Mouse (Mus musculus) R1 (cell line): ENCODE measurements around the gene Caly.
A peak's percentile ranks its signal among the peaks of the same experiment; 100 is the strongest.

Experiments
- DNase-seq: peaks from one replicate; pipeline ENCODE4 v3.0.0-alpha.2; 2018; ENCODE audit warnings: low read depth, low spot score

Caly gene

DNA sequence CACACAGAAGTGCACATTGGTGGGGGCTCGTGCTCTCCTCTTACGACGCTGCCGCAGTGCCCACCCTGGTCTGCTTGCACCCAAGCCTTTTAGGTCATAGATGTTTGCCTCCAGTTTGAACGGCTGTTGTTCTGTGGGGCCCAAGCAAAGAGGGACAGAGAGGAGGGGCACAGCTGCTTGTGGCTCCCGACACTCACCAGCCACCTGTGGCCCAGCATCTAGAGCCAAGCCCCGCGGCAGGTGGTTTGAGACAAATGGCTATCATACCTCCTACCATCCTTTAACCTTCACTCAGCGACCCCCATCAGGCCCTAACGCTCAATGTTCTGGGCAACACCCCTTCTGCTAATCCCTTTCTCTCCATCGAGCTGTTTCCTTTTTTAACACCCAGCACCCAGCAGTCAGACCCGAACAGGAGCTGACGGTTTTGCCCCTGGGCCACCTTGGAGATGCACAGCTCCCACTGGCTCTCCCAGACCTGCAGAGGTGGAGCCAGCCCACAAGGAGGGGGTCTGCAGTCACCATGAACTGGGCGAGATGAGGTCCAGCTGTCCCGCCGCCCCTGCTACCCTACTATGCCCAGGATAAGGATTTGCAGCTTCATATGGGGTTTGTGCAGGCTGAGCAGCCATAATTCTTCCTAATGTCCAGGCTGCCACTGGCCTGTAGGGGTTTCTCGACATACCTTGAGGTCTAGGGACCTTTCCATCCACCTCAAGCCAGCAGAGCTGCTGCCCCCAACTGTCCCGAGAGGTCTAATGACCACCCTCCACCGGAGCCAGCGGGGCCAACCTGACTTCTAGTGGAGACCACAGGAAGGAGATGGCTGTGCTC is 723 bp downstream of the Caly start:
- DNase-seq: no peak

DNA sequence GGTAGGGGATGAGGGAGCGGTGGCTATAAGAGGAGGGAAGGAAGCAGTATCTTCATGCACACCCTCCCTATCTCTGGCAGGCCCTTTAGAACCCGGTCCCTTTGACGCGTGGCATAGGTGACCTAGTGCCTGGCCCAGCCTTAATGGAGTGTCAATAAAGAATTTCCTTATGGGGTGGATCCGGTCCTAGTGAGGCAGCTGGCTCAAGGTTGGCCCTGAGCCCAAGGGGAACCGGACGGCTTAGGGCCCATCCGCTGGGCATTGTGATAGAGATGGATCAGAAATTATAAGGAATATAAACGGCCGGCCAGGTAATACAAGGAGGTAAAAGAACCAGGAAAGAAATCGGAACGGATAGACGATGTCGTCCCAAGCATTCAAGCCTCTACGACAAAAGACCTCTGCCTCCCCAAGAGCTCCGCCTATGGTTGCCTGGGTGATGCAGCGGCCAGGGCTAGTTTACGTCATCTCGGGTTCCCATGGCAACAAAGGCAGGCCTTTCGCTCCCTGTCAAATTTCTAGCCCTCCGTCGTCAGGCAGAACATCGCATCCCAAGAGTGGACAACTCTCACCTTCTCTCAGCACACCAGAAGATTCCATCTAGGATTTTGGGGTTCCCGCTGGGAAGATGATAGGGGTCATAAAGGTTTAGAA is 1.7 kb downstream of the Caly start:
- DNase-seq: peak; percentile 92

DNA sequence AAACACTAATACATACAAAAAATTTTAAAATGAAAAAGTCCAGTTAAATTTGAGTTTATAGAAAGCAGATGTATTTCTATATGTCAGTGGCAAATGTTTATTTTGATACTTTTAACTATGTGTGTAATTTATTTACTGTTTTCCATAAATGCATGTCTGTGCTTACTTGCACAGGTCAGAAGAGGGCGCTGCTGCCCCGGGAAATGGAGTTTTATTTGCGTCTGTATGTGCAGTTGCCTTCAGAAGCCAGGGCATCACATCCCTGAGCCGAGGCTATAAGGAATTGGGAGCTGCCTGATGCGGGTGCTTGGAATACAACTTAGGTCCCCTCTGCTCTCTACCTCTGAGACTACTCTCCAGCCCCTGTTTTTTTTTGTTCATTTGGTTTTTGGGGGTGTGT is 3.6 kb downstream of the Caly start:
- peak; percentile 82 for DNase-seq

DNA sequence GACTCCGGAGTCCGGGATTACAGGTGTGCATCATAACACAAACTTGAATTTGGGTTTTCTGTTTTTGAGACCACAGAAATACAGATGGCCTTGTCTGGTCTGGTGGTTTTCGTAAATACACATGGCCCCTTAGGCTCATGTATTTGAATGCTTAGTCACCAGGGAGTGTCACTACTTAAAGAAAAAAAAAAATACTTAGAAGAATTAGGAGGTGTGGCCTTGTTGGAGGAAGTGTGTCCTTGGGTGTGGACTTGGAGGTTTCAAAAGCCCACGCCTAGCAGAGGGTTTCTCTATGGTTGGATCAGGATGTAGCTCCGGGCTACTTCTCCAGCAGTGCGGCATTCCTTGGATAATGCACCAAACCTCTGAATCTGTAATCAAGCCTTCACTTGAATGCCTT is 4.7 kb downstream of the Caly start:
- peak; percentile 65 for DNase-seq

DNA sequence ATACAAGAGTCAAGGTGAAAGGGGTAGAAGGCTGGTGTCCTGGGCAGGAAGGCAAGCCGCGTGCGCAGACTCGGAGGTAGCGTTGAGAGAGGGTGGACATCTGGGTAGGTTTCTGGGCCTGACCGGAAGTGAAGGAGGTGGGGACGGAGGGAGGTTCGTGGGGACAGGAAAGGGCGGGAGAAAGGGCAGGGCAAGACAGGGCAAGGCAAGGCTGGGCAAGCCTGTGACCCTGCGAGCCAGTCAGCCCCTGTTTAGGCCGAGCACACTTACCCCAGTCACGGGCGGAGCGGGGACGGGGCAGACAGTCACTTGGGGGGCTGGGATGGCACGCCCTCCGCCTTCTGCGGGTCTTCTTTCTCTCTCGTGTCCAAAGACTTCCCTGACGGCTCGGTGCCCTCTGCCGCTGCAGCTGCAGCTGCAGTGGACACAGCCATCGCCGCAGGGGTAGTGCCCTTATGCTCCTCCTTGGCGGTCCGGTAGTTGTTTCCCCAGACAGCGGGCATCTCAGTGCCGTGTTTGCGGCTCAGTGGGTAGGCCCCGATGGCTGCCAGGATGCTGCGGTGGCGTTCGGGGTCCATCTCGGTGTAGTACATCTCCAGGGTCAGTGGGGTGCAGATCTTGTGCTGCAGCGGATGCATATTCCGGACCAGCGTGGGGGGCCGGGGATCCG is 12.2 kb downstream of the Caly start:
- no peak for DNase-seq

DNA sequence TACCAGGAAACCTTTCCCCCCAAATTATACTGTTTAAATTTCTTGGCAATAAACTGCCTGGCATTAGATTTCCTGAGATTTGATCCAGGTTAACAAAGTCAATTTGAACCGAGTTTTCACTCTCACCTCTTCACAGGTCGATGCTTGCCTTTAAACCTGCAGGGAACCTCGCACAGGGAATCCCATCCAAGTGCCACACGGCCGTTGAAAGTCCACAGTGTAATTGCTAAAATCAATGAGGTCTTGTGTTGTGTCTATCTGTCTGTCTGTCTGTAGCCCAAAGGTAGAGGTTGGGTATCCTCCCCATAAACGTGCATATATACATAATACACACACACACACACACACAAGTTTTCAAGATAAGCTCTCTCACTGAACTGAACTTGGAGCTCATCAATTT is 15.0 kb downstream of the Caly start:
- no peak for DNase-seq

DNA sequence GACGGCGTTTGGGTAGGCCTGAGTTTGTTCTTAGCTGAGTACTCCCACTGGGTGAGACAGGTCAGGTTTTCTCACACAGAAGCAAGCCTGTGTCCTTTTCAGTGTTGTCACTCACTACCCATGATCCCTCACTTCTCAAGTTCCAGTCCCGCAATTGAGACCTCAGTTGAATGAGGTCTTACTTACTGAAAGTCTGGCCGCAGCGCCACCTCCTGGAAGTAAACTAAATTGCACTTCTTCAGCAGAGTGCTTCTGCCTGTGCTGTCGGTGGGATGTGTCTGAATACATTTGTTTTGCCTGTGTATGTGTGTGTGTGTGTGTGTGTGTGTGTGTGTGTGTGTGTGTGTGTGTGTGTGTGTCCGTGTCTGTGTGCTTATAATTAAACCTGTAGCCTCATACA is 19.3 kb downstream of the Caly start:
- peak; percentile 88 for DNase-seq

DNA sequence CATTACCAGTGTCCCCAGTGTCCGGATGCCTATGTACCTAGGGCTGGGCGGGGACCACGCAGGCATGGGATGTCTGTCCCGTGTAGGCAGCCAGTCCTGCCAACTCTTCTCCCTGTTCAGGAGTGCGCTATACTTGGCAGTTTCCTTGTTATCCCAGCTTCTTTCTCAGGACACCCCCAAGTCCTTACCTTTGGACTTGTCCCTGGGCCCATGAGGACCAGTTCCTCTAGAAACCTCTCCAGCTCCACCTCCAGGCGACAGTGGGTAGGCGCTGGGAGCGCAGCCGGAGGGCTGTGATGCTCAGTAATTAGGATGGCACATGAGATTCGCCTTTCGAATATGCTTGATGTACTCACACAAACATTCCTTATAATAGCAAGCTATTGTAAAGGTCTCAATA is 20.0 kb downstream of the Caly start:
- DNase-seq: peak; percentile 49

DNA sequence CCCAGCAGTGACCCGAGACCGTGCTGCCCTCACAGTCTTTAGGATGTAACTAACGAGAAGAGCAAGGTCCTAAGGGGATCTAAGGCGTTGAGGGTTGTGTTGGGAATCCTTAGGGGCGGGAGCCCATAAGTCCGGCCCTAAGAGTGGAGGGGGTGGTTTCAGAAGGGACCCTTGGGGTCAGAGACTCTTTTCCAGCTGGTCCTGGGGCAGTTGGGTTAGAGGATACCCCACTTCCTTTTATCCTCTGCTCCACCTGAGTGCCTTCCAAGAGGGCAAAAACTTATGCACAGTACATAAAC is 20.6 kb downstream of the Caly start:
- DNase-seq: no peak

DNA sequence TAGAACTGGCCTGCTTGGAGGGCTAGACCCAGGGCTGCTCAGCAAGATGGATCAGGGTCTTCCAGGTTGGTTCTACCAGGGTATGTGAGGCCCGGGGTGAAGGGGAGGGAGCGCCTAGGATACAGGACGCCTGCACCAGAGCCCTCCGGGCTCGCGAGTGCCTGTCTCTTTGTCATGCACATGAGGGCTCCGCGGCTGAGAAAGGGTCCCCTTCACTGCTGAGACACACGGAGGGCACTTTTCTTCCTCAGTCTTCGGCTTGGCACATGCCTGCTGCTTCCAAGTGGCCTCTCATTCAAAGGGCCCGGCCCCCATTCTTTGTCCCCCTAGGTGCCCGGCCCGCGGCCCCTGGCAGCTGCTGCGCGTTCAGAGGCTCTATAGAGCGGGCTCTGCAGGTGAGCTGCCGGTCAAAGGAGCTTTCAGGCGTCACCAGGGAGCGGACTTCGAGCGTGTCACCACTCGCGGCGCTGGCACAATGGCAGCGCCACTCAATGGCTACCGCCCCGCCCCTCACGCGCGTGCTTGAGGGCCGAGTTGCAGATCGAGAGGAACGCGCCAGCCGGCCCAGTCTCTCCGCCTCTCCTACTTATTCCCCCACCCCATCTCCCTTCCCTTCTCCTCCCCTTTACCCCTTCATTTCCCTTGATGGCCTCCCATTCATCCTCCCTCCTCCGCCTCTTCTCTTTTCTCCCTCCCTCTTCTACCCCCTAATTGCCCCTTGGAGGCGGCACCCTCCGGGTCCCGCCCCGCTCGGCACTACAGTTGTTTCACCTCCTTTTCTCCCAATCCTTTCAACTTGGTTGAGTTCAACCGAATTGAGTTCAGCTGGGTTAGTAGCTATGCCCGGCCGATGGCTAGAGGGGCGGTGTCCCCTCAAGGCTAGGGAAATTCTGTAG is 21.2 kb downstream of the Caly start:
- DNase-seq: peak; percentile 63

DNA sequence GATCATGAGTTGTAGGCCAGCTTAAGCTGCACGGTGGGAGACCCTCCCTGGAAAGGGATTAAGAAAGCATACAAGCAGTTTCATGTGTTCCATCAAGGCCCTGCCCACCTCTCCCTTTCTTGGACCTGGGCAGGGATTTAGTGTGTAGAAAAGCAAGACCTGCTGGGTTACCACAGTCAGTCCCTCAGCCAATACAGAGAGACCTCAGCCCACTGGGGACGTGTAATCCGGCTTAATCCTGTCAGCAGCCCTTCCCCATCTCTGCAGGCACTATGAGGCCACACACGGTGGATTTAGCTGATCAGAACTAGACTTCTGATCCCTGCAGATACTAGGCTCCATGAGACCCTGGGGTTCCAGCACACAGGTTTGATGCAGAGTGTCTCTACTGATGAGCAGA is 22.7 kb downstream of the Caly start:
- no peak for DNase-seq

DNA sequence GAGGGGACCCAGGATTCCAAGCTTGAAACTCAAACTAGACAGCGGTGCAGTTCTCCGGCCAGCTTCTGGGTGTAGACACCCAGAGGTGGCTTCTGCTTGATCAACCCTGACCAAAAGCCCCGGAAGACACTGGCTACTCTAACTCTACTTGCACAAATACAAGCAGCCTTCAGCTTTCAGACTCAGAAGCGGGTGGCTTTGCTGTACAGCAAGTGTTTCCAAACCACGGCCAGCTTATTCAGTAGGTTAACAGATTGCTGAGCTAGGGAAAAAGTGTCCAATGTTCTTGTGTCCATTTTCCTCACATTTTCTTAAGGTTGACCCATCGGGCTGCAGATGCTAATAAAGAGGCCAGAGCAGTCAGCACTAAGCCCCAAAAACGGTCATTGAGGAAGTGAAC is 23.8 kb downstream of the Caly start:
- no peak for DNase-seq

DNA sequence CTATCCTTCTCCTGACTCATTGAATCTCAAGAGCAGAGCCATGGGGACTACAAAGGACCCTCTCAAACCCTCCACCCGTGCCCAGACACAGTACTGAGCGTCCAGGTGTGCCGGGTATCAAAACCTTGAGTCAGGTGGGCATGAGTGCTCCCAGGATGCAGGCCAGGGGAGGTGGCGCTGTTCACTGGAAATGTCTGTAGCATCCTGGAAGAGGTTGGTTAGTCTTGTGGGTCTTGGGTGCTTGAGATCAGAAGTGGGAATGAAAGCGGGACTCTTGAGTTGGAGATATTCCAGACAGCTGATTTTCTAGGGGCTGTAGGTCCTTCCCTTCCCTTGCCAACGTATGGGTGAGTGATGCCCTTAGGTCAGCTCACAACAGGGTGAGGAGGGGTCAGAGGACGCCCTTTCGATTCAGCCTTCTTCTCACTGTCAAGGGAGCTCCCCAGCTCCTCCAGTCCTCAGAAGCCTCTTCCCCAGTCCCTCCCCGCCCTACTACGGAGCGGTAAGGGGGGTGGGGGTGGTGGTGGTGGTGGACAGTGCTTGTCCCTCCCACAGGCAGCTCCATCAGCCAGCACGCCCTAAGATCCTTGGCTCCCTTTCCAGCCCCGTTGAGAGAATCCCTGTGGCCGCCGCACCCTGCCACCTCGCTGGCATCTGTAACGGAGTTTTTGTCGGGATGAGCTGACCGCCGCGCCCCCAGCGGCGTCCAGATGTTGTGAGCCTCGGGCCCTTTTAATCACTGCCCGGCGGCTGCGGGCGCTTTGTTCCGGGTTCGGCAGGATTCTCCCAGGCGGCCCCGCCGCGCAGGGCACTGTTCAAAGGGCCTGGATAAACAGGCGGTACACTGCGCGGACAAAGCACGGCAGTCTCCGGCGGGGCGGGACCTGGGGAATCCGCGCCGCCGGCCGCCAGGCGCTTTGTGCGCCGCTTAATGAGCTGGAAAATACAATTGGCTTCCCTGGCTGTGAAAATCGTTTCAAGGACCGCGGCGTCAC is 24.6 kb downstream of the Caly start:
- DNase-seq: peak; percentile 64

DNA sequence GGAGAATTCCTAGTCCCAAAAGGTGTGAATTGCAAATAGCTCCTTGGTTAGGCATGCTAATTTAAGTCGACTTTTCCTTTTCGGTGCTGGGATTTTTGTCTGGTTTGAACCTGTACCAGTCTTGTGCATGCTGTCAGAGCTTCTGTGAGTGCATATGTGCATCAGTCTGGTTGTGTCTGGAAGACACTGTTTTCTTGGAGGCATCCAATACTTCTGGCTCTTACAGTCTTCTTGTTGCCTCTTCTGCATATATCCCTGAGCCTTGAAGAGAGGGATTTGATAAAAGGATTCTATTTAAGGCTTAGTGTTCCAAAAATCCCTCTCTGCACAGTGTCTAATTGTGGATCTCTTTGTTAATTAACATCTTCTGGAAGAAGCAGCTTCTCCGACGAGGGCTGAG is 28.2 kb downstream of the Caly start:
- DNase-seq: no peak

DNA sequence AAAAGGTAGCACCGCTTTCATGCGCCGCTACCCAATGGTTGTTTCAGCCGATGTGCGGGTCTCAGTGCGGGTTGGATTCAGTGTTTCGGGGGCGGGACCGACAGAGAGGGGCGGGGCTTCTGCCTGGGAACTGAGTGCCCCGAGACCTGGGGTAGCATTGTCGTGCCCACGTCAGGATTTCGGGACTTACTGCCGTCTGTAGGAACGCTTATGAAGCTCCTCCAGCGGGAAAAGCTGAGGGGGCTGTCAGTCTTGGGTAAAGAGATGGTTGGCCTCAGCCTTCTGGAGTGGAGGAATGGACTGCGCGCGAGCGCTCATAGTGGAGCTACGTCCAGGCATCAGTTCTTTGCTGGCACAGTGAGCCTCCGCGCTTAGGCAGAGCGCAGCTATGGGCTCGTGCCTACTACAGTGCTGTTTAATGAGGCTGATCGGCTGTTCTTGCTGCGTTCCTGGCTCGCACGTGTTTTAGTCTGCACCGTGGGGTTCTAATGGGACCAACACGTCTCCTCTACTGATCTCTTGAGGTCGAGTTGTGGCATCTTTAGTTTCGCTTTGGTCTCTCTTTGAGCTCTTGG is 33.1 kb downstream of the Caly start:
- DNase-seq: peak; percentile 84

DNA sequence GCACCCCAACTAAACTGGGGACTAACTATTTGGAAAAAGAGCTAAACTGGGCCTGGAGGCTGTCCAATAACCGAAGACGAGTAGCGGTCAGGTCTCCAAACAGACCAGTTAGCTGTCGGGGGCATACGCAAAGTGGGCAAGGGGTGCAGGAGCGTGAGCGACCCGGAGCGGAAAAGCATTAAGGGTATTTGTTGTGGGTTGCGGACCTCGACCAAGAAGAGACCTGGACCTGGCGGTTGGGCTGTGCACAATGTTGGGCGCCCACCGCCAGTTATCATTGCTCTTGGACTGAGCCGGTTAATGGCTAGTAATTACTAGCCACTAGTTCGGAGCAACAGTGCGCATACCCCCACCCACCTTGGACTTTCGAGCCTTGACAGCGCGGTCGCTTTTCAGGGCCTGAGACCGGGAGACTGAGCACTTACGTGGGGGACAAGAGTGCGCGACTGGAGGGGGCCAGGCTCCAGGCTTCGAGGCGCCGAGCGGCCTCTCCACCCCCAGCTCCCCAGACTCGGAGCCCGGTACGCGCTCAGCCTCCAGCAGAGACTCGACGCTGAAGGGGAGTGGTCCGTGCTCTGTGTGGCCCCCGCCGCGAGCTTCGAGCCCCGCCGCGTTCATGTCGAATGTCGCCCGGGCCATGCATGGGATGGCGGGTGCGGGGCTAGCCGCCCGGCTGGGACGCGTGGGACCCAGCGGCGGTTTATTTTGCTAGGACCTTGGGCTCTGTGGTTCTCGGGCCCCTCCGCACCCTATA is 33.8 kb downstream of the Caly start, which contains the start of gene Msx3:
Gene Msx3 (minus strand): TSS at position 729 of the 754 bp plus-strand sequence.
- DNase-seq: no peak

DNA sequence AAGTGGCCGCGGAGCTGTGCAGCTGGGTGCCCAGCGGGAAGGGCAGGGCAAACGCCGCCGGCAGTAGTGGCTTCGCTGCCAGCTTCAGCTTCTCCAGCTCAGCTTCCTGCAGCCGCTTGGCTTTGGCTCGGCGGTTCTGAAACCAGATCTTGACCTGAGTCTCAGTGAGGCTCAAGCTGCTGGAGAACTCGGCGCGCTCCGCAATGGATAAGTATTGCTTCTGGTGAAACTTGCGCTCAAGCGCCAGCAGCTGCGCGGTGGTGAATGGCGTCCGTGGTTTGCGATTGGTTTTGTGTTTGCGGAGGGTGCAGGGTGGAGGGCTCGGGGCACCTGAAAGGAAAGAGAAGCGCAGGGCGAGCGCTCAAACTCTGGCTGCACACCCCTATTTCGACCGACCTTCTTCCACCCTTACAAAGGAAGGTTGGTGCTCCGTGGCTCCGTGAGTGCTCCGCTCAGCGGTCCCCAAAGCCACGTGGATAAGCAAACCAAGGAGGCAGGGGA is 34.5 kb downstream of the Caly start:
- peak; percentile 66 for DNase-seq

DNA sequence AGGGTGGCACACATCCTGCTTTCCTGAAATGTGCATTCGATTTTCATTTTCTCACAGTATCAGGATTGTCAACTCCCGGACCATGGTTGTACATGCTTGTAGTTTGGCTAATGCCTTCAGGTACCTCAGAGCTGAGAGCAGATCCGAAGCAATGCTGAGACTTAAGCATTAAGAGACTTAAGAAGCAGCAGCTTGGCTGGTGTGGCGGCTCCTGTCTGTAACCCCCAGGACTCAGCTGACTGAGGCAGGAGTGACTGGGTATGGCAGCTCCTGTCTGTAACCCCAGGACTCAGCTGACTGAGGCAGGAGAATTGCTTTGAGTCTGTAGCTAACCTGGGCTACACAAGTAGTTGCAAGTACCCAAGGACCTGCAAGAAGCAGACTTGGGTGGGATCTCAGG is 36.8 kb downstream of the Caly start:
- no peak for DNase-seq

DNA sequence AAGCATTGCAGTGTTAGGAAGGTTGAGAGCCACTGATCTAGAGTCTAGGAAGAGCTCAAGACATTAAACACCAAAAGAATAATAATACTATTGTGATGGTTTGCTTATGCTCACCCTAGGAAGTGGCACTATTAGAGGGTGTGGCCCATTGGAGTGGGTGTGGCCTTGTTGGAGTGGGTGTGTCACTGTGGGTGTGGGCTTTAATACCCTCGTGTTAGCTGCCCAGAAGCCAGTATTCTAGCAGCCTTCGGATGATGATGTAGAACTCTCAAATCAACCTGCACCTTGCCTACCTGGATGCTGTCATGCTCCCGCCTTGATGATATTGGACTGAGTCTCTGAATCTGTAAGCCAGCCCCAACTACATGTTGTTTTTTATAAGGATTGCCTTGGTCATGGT is 39.6 kb downstream of the Caly start:
- DNase-seq: peak; percentile 23
